Mouse (Mus musculus): ENCODE results near the gene Cttn.
A peak's percentile ranks its signal among the peaks of the same experiment; 100 is the strongest.

Gene Cttn

GRCm38 (mm10) chr7:144449637-144450570 is 20.9 kb downstream of the Cttn start:
- peak; percentile 59 for DNase-seq (ENCODE audit: low spot score)

DNA sequence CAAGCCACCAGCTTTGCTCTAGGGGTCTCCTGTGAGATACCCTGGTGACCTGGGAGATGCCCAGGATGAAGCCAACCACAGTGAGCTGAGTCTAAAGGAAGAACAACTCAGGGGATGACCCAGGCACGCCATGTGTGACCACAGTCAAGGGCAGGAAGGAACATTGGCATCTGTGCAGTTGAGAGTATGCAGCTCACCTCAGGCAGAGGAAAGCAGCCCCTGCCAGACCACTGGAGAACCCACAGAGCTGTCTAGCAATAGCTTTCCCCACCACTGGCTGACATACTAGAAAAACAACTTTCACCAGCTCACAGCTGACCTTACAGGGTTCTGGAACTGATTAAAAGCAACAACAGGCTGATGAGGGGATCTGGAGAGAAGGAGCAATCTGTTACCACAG is 22.6 kb downstream of the Cttn start:
- DNase-seq (ENCODE audit: low spot score), result no peak

DNA sequence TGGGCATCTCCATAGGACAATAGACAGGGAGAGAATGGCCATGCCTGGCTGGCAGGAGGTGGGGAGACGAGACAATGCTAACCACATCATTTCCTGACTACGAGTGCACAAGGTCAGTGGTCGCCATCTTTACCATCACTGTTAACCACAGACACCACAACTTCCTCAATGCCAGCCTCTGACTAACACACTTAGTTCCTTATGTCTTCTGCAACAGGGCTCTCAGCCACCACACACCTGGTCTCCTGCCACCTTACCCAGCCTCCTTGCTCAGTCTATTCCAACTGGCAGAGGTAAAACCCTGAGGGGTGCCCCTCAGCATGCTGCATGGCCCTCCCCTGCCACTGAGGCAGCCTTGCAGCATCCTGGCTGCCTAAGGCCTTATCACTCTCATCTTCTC is 23.7 kb downstream of the Cttn start:
- DNase-seq (ENCODE audit: low spot score), result no peak

DNA sequence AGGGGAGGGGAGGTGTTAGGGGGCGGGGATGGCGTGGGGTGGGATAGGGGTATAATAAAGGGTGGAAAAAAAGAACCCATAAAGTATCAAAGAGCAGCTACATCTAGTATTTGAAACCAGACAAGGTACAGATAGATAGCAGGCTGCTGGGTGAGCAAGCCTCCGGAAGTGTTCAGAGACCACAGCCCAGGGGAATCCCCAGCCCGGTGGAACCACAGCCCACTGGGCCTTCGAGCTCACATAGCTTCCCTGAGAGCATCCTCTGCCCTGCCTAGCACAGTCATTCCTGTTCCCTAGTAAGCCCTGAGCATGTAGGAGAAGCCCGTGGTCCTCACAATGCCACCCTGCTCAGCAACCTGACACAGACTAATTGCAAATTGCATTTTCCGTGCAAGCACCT is 26.0 kb downstream of the Cttn start:
- DNase-seq (ENCODE audit: low spot score), result no peak

- DNase-seq (ENCODE audit: low spot score), result no peak
Measured at GRCm38 (mm10) chr7:144441976-144442375, 28.8 kb downstream of the Cttn start.

DNA sequence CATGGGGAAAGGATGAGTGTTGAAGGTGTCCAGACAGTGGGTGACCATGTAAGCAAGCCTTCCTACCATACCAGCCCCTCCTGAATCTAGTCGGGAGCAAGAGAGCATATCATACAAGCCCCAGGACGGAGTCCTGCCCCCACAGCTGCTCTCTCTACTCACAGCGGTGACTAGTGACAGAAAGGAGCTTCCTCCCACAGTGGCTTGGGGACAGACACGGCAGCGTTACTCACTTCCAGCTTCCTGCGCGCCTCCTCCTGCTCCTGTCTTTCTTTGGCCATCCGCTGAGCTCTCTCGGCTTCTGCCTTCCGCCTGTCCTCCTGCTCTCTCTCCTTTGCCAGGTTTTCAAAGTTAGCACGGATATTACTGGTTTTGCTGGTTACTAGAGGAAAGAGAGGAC is 29.3 kb downstream of the Cttn start:
- no peak for DNase-seq (ENCODE audit: low spot score)

- no peak for DNase-seq (ENCODE audit: low spot score)
Measured at GRCm38 (mm10) chr7:144438811-144439210, 32.0 kb downstream of the Cttn start.

DNA sequence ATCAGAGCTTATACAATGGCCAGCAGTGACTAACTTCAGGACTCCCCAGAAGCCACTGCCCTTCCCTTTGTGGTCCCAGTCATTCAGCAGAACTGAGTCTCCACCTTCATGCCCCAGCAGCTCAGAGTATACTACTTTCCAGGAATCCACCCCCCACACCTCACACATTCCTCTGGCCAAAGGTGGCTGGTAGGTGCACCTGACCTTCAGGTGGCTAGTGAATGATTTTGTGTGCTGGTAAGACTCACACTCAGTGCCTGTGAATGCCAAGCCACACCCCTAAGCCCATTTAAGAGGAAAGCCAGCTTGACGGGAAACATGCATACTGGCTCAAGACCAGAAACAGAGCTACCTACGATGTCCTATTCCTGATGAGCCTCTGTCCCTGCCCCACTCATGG is 37.9 kb downstream of the Cttn start:
- DNase-seq (ENCODE audit: low spot score), result no peak

- no peak for DNase-seq (ENCODE audit: low spot score)
Measured at GRCm38 (mm10) chr7:144427460-144427859, 43.3 kb downstream of the Cttn start.

- no peak for DNase-seq (ENCODE audit: low spot score)
Measured at GRCm38 (mm10) chr7:144426594-144426993, 44.2 kb downstream of the Cttn start.

DNA sequence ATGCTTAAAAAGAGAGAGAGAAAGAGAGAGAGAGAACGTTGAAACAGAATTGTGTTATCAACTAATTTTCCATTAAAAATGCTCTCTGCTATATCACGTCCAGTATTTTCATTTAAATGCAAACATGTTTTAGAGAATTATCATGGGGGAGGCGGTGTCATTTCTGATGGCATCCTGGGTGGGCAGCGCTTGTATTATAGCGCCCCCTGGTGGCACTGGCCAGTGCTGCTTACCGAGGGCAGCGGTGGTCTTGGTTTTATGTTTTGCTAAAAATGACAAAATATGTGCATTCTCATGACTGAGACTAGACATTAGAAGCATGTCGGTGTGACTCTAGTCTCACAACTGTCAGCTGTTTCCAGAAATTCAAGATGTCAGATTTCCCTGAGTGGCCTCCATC is 44.9 kb downstream of the Cttn start:
- peak; percentile 48 for DNase-seq (ENCODE audit: low spot score)

DNA sequence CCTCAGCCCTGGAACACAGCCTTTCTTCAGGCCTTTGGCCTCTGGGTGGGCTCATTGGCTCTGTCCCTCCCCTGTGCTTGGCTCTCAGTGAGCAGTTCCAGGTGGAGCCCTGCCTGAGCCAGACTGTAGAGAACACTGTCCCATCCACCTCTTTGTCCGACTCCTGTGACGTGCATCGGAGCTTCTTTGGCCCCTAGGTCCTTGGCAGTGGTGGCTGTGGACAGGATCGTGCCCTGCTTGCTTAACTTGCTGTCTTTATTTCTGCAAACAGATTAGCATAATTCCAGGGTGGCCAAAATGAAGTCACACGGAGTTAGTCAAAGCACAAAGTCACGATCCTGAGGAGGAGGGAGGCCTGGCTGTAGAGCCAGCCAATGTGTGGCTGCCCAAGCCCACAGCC is 49.3 kb downstream of the Cttn start:
- no peak for DNase-seq (ENCODE audit: low spot score)

DNA sequence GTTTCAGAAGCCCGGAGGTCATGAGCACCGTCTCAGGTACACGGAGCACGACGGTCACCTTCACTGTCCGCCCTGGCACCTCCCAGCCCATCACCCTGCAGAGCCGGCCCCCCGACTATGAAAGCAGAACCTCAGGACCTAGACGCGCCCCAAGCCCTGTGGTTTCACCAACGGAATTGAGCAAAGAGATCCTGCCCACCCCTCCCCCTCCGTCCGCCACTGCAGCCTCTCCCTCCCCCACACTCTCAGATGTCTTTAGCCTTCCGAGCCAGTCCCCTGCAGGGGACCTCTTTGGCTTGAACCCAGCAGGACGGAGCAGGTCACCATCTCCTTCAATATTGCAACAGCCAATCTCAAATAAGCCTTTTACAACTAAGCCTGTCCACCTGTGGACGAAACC is 50.3 kb downstream of the Cttn start:
- no peak for DNase-seq (ENCODE audit: low spot score)

- peak; percentile 74 for DNase-seq (ENCODE audit: low spot score)
Measured at GRCm38 (mm10) chr7:144417644-144418343, 53.0 kb downstream of the Cttn start.

DNA sequence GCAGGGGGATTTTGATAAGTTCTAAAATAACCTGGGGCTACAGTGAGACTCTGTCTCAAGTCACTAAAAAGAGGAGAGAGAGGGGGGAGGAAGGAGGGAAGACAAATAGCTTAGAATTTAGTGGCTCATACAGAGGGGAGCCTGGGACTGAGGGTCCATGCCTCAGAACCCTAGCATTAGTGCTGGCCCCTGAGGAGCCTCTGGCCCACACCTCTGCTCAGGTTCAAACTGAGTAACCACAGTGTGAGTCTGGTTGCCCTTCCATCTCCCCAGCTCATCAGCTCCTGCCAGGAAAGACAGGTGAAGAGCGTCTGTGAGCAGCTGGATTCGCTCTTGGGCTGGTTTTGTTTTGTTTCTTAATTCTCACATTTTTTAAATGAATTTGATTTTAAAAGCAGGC is 53.6 kb downstream of the Cttn start:
- DNase-seq (ENCODE audit: low spot score), result no peak

DNA sequence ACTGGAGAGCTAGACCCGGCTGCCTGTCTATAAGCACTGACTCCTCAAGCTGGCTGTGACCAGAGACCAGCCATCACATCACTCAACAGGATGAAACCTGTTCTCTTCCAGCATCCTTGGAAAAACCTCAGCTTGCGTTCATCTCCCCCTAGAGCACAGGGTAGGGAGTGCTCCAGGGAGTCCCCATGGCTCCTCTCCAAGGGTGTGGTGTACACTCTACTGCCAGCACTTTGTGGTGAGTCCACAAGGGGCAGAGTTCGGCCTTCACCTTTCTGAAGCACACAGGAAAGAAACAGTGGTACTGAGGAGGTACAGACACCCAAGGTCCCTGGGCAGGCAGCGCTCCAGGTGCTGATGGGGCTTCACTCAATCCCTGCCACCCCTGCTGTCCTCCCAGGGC is 55.0 kb downstream of the Cttn start:
- no peak for DNase-seq (ENCODE audit: low spot score)

DNA sequence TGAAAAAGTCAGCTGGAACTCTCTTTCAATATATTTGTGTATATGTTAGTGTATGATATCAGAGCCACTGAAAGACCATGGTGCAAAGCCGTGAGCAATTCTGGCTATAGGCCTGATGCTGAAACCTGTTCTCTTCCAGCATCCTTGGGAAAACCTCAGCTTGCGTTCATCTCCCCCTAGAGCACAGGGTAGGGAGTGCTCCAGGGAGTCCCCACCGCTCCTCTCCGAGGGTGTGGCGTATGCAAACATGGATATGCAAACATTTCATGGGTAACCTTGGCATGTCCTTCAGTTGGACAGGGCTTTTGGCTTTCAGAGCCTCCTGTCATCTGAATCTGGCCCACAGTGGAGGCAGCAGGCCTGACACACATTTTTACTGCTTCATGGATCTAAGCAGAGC is 56.2 kb downstream of the Cttn start:
- DNase-seq (ENCODE audit: low spot score), result no peak

- no peak for DNase-seq (ENCODE audit: low spot score)
Measured at GRCm38 (mm10) chr7:144411967-144412906, 58.6 kb downstream of the Cttn start.

GRCm38 (mm10) chr7:144409682-144410081 is 61.1 kb downstream of the Cttn start:
- DNase-seq (ENCODE audit: low spot score), result no peak

GRCm38 (mm10) chr7:144408464-144409000 is 62.3 kb downstream of the Cttn start:
- no peak for DNase-seq (ENCODE audit: low spot score)

DNA sequence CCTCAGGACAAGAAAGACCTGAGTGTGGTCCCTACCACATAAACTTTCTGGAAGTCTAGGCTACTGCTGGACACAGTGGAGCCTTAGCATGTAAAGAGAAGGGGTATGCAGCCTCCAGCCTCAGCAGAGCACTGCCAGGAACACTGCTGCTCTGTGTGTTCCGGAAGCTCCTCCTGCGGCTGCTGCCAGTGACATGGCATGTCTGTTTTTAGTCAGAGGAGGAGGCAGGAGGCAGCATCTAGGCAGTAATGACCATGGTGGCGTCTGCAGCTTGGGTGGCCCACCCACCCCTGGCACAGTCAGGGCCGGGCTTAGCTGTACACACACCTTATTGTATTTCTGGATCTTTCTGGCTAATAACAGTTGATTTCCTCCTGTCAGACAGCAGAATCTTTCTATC is 63.1 kb downstream of the Cttn start:
- no peak for DNase-seq (ENCODE audit: low spot score)

DNA sequence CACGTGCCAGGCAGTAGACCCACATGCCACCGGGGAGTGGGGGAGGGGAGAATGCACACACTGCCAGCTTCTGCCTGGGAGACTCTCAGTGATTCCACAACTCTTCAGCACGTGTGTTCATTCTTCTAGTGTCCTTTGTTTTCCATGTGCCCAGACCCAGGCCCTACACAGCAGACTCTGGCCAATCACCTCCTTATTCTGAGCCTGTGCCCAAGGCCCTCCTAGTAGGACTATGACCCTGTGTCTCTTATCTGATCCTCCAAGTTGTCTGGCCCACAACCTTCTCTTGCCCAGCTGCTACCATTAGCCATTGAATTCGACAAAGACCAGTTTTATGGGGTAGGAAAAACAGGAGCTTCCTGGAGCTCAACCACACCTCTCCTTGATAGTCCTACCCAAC is 68.3 kb downstream of the Cttn start:
- no peak for DNase-seq (ENCODE audit: low spot score)
